Mouse (Mus musculus) erythroblast, embryonic 14.5 days (primary cell): ENCODE data around the gene Prkn. TPM values are rescaled to one million over a fixed set of nuclear protein-coding genes. Genes with fewer than 3 reads are reported as not detected.

Experiments used
- H3K27me3 ChIP-seq: 2 replicates; pipeline ENCODE4 v1.6.1; 2012; ENCODE audit warnings: inconsistent platforms; ENCODE audit not compliant: control insufficient read depth
- H3K36me3 ChIP-seq: 2 replicates; pipeline ENCODE4 v1.6.1; 2012; ENCODE audit warnings: mild to moderate bottlenecking, inconsistent platforms; ENCODE audit not compliant: control insufficient read depth
- H3K4me1 ChIP-seq: 2 replicates; pipeline ENCODE4 v1.6.1; 2012; ENCODE audit warnings: inconsistent platforms; ENCODE audit not compliant: control insufficient read depth
- H3K4me3 ChIP-seq: replicated peaks from 2 replicates; pipeline ENCODE3; 2012; ENCODE audit warnings: moderate library complexity, mild to moderate bottlenecking, inconsistent platforms
- H3K9me3 ChIP-seq: 2 replicates; pipeline ENCODE4 v1.6.1; 2012; ENCODE audit warnings: low read length, inconsistent platforms, mixed read lengths; ENCODE audit not compliant: control insufficient read depth
- GATA1 ChIP-seq: IDR thresholded peaks from 2 replicates; pipeline ENCODE4 v1.6.1; 2012; ENCODE audit warnings: low read length, inconsistent platforms, mixed read lengths
- TAL1 ChIP-seq: IDR thresholded peaks from 3 replicates; pipeline ENCODE4 v1.6.1; 2012; ENCODE audit warnings: low read length, inconsistent platforms, mixed read lengths
- polyA plus RNA-seq: library from polyadenylated mRNA; stranded (reverse); fragments of >175 nt; gene quantifications from 2 replicates; pipeline ENCODE4 v1.2.3, GENCODE M21; 2012

Prkn gene
- polyA plus RNA-seq, 1 experiment = not detected

DNA sequence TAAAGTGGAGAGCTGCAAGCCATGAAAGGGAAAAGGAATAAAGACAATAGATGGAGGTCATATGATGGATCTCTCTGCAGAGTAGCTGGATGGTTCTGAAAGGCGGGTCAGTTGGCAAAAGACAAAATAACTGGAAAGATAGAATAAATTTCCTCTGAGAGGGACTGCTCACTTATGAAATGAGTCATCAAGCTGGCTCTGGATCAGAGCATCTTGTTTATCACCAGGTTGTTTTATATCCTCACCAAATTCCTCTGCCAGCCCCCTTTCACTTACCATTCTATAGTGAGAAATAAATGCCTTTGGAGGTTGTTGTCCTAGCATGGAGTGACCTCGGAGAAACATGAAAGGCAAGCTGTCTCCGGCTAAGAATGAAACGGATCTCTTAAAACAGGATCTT lies 371.4 kb downstream of the Prkn start:
- H3K4me3 ChIP-seq = no peak overlapping the region
- TF ChIP-seq GATA1 = no peak
- TF ChIP-seq TAL1 = no peak
- H3K27me3 ChIP-seq = no peaks in the 10 kb centered on the region
- no peaks in the 10 kb centered on the region for H3K4me1 ChIP-seq
- no peaks in the 10 kb centered on the region for H3K9me3 ChIP-seq
- H3K36me3 ChIP-seq = no peaks in the 10 kb centered on the region

DNA sequence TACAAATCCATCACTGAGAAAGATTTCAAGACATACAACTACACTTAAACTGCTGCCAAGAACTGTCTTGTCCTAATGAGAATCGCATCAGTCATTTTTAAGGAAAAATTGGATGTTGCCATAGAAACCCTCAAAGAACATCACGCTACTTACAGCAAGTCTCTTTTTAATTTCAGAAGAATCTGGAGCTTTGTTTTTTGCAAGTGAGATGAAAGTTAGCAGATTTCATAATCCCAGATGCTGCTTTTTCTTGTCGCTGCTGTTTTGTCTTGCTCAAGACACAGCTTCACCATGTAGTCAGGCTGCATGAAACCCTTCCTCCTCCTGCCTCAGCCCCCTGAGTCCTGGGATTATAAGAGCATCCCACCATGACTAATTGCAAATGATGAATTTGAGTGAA lies 373.5 kb downstream of the Prkn start:
- Histone ChIP-seq H3K36me3 (no peaks in the 10 kb centered on the region), H3K4me1 (no peaks in the 10 kb centered on the region), H3K4me3 (no peak overlapping the region), H3K27me3 (no peaks in the 10 kb centered on the region), H3K9me3 (no peaks in the 10 kb centered on the region)
- TF ChIP-seq TAL1 = no peak
- TF ChIP-seq GATA1 = no peak

DNA sequence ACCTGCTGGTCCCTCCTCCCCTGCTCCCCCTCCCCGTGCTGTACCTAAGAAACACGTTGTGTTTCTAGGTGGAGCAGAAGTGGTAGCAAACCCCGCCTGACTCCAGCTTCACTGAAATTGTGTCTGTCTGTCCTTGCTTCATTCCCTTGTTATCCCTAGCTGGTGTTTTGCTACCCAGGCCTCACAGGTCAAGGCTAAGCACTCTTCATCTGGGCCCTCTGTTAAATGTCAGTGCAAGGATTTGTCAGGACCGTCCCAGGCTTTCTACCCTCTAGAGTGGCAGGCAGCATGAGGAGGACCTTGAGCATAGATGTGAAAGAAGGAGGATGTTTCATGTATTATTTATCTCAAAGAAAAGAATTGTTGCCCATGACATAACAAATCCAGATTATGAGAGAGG lies 388.8 kb downstream of the Prkn start:
- no peak overlapping the region for H3K4me3 ChIP-seq
- H3K36me3 ChIP-seq = no peaks in the 10 kb centered on the region
- H3K4me1 ChIP-seq = no peaks in the 10 kb centered on the region
- H3K9me3 ChIP-seq = no peaks in the 10 kb centered on the region
- TF ChIP-seq TAL1 (no peak), GATA1 (no peak)
- no peaks in the 10 kb centered on the region for H3K27me3 ChIP-seq

DNA sequence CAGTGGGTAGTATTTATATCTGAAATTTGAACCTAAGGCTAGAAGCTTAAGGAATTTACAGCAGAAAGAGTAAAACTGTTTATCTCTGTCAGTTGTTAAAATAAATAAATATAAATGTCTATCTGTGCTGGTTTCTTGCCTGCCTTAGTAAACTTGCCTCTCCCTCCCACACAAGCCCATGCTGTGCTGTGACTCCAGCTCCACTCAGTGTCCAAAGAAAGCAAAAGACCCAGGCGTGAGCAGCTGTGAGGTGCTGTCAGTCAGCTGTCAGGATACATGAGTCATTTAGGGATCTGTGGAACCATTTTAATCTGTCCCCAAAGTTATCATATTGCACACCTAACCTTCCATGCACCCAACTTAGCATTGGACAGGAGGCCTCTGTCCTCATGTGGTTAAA lies 389.2 kb downstream of the Prkn start:
- Histone ChIP-seq H3K9me3 (no peaks in the 10 kb centered on the region), H3K27me3 (no peaks in the 10 kb centered on the region), H3K4me1 (no peaks in the 10 kb centered on the region), H3K36me3 (no peaks in the 10 kb centered on the region), H3K4me3 (no peak overlapping the region)
- TF ChIP-seq TAL1 = no peak
- no peak for TF ChIP-seq GATA1

DNA sequence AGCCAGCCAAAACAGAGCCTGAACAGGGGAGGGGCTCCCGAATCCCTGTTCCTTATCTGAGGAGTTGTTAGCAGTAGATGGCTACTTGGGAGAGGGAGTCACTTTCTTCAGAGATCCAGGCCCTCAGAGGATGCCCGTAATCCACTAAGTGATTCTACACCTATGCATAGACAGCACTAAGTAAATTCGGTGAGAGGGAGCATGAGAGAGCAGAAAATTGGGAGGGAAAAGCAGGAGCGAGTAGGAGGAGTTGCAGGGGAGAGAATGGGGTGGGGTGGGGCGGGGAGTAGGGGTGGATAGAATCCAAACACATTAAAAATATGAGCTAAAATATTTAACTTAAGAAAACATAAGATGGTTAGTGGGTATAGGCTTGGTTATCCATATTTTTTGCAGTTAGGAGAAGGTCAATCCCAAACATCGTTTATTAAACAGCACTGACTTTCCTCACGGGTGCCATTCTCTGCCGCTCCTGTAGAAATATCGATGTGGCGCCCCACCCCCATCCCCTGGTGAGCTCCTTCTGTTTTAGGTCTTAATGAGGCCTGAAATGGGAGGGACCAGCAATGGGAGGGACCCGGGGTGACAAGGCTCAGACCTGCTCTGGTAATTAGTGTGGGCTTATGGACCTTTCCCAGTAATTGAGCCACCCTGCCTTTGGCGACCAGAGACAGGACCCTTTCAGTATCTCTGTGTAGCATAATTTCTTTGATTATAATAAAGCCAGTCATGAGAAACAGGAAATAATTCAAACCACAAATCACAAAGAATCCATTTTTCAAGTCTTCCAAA lies 390.6 kb downstream of the Prkn start:
- Histone ChIP-seq H3K36me3 (no peaks in the 10 kb centered on the region), H3K4me3 (no peak overlapping the region), H3K4me1 (no peaks in the 10 kb centered on the region), H3K27me3 (no peaks in the 10 kb centered on the region), H3K9me3 (no peaks in the 10 kb centered on the region)
- TF ChIP-seq TAL1 (no peak), GATA1 (no peak)

DNA sequence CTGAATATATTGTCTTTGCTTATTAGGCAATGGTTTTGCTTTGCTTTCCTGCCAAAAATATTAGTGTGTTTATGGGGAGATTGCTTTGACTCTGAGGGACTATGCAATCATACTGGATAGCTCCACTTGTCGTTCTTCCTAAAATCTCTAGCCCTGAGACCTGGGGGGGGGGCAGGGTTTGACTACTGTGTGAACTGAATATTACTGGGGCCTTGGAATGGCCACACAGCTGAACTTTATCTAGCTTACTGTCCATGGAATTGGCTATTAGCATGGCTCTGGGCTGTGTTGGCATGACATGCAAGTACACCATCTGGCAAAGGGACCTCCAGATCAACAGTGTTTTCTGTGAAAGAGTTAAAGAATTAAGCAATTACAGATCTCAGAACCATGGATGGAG lies 395.1 kb downstream of the Prkn start:
- H3K4me3 ChIP-seq = no peak overlapping the region
- TF ChIP-seq TAL1 (no peak), GATA1 (no peak)
- H3K4me1 ChIP-seq = no peaks in the 10 kb centered on the region
- no peaks in the 10 kb centered on the region for H3K27me3 ChIP-seq
- H3K36me3 ChIP-seq = no peaks in the 10 kb centered on the region
- H3K9me3 ChIP-seq = no peaks in the 10 kb centered on the region

DNA sequence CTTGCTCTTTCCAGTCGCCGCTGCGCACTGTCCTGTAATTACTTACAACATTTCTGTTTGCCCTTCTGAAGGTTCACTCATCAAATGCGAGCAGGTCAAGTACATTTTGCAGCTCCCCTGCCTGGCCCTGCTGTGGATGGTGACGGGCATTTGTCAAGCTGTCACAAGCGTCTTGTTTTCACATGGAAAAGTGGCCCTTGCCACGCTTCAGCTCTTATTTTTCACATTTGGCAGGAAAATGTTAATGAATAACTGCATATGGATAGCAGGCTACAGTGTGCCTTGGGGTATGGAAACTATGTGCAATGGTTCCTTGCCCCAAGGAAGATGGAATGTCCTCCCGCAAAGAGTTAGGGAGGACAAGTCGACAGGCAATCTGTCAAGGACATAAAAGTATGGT lies 404.9 kb downstream of the Prkn start:
- no peaks in the 10 kb centered on the region for H3K4me1 ChIP-seq
- no peak overlapping the region for H3K4me3 ChIP-seq
- no peaks in the 10 kb centered on the region for H3K36me3 ChIP-seq
- no peaks in the 10 kb centered on the region for H3K27me3 ChIP-seq
- TF ChIP-seq GATA1 = no peak
- no peak for TF ChIP-seq TAL1
- H3K9me3 ChIP-seq = no peaks in the 10 kb centered on the region

DNA sequence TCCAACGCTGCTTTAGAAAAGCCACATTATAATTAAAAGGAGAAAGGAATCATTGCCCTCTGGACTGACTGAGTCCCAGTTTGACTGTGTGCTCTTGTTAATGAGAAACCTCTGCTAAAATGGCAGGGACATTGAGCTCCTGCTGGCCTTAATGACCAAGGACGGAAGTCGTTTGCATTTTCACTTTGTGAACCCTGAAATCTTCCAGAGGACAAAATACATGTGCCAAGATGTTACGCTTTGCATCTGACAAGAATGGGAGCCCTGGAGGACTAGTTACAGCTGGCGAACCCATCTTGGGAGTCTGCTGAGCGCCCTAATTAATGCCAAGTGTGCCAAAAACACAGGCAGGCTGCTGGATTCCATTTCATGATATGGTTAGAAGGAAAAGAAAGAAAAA lies 409.0 kb downstream of the Prkn start:
- Histone ChIP-seq H3K27me3 (no peaks in the 10 kb centered on the region), H3K4me3 (no peak overlapping the region), H3K9me3 (no peaks in the 10 kb centered on the region), H3K36me3 (no peaks in the 10 kb centered on the region), H3K4me1 (no peaks in the 10 kb centered on the region)
- TF ChIP-seq TAL1 (no peak), GATA1 (no peak)

DNA sequence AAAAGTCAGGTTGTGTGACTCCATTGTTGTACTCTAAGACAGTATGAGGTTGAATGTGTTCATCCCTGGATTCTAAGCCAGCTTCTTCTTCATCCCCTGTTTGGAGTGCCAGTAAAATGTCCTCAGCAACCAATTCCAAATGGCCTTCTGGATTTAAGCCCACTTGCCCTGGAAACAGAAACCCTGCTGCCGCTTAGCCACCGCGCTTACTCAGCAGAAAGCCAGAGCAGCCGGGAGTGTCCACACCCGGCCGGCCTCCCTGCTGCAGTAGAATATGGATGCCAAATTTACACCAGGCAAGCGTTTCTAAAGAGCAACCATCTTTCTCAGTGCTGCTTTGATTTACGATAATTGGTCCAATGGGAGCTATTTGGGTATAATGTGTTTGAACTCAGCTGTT lies 420.5 kb downstream of the Prkn start:
- no peaks in the 10 kb centered on the region for H3K36me3 ChIP-seq
- no peaks in the 10 kb centered on the region for H3K9me3 ChIP-seq
- no peak for TF ChIP-seq GATA1
- TF ChIP-seq TAL1 = no peak
- no peak overlapping the region for H3K4me3 ChIP-seq
- no peaks in the 10 kb centered on the region for H3K4me1 ChIP-seq
- no peaks in the 10 kb centered on the region for H3K27me3 ChIP-seq

DNA sequence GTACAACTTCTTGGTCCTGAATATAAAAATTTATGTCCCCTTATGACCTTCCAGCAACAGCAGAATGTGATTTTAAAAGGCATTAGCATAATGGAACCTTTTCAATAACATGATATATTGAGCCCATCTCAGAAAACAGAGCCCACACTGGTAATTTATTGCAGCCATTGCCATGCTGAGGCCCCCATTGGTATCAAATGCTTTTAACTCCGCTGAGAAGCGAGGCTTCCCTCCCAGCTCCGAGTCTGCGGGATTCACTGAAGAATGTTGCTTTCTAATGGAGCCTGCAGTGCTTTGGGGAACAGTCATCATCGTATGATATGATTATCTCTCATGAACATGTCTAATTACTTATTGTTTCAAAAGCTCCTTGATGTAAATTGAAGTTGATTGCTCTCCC lies 421.5 kb downstream of the Prkn start:
- H3K9me3 ChIP-seq = no peaks in the 10 kb centered on the region
- H3K4me1 ChIP-seq = no peaks in the 10 kb centered on the region
- no peak overlapping the region for H3K4me3 ChIP-seq
- H3K27me3 ChIP-seq = no peaks in the 10 kb centered on the region
- H3K36me3 ChIP-seq = no peaks in the 10 kb centered on the region
- TF ChIP-seq GATA1 = no peak
- TF ChIP-seq TAL1 = no peak
